Mouse (Mus musculus) left cerebral cortex, postnatal 4 days (tissue): Measurements from ENCODE around the gene Vmn1r211. TPM values are rescaled to one million over a fixed set of nuclear protein-coding genes. Genes with fewer than 3 reads are reported as not detected.
"Not testable (repeated sequence)": the region's sequence is repeated elsewhere in the genome, so short reads cannot be mapped to it uniquely, and the experiment has no call there.

Source experiments
- DNase-seq: peaks from one replicate; pipeline ENCODE4 v3.0.0-alpha.2; 2022
- intact Hi-C: fragments of 180-260 bp; cut with DNase I; formaldehyde crosslinking; loops from one replicate; pipeline ENCODE4 v1.15.1; 2025
- total RNA-seq, 2 experiments: library from RNA; stranded (reverse); gene quantifications; 2 replicates each; pipeline ENCODE4 v1.2.3; 2021

The Vmn1r211 gene
- total RNA-seq, result not detected

DNA sequence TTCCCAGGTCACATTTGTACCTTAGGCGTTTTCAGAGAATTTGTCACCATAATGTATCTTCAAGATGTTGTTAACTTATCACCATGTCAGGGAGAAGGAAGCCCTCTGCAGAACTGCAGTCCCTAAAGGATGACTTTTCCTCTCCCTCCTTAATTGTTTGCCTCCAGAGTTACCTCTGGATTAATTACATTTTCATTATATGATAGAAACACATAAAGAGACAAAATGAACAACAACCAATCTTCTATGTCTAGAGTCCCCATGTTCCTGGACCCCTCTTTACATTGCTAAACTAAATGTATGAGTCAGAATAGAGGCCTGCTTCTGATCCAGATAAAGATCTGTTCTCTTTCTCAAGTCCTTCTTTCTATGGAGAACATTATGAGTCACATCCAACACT is at the start of gene Vmn1r211:
Gene Vmn1r211 (minus strand): TSS at position 101 of the 400 bp plus-strand sequence.
- DNase-seq, result no peak
- intact Hi-C loops, result no loop called here

DNA sequence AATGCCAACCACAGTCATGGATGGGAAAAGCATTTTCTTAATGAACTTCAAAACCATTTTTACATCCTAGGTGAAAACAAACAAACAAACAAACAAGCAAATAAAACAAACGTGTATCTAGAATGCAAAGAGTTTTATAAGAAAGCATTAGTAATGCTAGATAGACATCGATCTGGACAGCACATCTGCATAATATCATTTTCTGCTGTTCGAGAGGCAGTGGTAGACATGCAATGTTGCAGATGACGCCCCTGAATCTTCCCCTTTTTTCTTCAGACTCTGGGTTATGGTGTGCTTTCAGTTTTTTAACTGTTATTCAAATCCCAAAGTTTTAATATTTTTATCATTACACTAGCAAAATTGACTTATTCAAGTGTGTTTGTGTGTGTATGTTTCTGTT is 26.7 kb upstream of the Vmn1r211 start, which contains the start of gene Vmn1r212:
Gene Vmn1r212 (minus strand): TSS at position 101 of the 400 bp plus-strand sequence.
- intact Hi-C loops, result no loop called here
- no peak for DNase-seq

DNA sequence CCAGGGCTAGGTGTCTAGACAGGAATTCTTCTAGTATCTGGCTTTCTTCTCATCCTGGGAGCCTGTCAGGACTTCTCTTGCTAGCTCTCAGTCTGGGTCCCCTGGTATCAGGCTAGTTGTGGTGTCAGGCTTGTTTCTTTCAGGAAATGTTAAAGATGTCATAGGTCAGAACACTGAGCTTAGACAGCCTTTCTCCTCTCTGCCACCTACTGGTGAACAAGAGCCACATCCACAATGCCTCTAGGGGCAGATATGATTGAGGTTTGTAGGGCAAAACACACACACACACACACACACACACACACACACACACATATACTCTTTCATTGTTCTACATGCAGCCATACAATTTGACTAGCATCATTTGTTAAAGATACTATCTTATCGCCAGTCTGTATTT is 21.9 kb upstream of the Vmn1r211 start:
- intact Hi-C loops, result no loop called here
- DNase-seq, result no peak

DNA sequence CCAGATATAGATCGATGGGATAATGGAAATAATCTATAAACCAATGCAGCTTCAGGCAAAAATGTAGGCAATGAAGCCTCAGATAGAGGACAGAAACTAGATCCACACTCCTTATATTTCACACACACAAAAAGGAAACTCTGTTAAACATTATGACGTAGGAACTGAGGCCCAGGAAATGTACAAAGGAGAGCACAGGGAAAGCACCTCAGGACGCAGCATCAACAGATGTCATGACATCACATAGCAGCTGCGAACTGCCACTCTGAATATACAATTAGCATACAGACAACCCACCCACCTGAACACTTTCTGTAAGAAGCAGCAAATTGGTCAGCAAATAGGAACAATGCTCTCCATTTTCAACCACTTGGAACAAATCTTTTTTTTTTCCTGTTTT is 2.6 kb downstream of the Vmn1r211 start:
- no peak for DNase-seq
- intact Hi-C loops, result no loop called here

DNA sequence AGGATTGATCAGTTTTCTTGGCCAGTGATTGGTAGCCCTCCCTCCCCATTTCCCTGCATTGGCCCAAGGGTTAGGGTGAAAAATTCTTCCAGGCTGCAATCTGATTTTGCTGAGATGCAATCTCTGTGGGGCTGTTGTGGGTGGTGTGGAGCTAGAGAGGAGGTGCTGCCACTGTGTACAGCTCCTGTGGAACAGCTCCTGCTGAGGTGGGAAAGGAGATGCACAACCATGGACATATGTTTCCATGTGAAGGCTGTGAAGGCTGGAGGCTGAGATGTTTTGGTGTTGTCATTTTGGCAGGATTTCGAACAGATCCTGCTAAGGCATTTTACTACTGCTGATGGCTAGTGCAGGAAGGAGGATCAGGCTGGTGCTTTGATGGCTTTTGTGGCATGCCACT is 10.6 kb downstream of the Vmn1r211 start:
- intact Hi-C loops, result no loop called here
- no peak for DNase-seq

DNA sequence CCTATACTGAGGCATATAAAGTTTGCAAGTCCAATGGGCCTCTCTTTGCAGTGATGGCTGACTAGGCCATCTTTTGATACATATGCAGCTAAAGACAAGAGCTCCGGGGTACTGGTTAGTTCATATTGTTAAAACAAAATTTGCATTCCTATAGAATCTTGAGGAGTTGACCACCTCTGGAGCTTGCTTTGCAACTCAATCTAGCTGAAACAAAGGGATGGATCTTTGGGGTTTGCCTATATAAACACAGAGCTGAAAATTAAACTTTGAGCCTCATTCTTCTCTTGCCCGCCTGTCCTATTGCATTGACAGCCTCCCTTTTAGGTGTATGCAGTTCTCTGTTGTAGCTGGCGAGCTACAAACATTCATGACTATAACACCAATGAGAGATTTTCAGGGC is 13.1 kb downstream of the Vmn1r211 start:
- intact Hi-C loops, DNase-seq: not testable (repeated sequence)

DNA sequence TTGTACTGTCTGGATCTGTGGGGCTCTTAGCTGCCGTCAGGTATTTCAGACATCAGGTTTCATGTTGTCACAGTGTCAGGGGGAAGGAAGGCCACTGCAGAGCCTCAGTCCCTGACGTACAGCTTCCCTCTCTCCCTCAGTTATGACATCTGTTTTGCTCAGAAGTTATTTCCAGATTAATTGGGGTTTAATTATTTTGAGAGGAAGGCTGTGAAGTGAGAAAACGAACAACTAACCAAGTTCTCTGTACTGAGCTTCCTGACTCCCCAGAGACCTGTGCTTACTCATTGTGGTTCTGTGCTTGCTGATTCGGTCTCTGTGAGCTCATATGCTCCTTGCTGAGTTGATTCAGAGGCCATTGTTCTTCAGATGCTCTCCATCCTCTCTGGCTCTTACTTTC is 26.1 kb downstream of the Vmn1r211 start, which contains the start of gene Vmn1r210:
Gene Vmn1r210 (minus strand): TSS at position 101 of the 400 bp plus-strand sequence.
- no peak for DNase-seq
- intact Hi-C loops, result no loop called here

DNA sequence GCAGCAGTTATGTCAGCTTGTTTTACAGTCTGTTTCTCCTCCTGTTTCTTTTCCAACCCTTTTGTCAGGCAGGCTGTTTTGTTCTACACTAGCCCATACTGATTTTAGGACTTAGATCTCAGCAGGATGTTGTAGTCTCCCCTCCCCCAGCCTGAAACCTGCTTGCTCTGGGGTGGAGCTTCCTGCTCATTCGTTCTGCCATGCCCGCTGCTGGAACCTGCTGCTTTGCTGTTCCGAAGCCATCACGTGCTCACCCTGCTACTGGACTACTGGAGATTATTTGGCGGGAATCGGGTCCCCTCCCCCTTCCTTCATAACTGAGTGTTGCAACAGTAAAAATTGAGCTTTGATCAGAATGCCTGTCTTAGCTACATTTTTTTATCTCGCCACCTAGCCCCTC is 28.0 kb downstream of the Vmn1r211 start:
- DNase-seq, intact Hi-C loops: not testable (repeated sequence)

DNA sequence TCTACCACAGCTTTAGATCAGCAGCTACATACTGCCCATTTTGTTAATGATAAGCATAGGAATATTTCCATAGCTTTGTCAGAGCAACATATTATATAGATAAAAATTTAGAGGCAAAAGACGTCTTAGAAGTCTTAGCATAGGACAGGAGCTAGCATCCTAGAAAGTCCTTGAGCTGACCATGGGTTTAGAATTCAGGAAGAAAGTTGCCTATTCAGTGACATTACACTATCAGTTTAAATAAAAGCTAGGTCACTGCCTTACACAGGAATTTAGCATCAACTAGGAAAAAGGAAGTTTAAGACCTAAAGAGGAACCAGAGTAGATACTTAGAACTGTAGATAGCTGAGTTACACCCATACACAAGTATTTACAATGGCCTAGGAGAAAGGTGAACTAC is 35.8 kb downstream of the Vmn1r211 start:
- DNase-seq, intact Hi-C loops: not testable (repeated sequence)

DNA sequence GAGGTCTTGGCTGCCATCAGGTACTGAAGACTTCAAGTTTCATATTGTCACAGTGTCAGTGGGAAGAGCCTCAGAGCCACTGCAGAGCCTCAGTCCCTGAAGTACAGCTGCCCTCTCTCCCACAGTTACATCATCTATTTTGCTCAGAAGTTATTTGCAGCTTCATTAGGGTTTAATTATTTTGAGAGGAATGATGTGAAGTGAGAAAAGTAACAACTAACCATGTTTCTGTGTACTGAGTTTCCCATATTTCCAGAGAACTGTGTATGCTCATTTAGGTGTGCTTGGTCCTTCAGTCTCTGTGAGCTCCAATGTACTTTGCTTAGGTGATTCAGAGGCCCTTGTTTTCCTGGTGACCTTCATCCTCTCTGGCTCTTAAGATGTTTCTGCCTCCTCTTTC is 47.8 kb downstream of the Vmn1r211 start, which contains the start of gene Vmn1r209:
Gene Vmn1r209 (minus strand): TSS at position 101 of the 400 bp plus-strand sequence.
- intact Hi-C loops, DNase-seq: not testable (repeated sequence)

Other genes with a start within 250 kb of the Vmn1r211 start
- not detected for gene Vmn1r206, start 233.3 kb downstream of the Vmn1r211 start, total RNA-seq
- under 1 TPM; 0.12 to 0.14 TPM for gene Vmn1r207-ps, start 127.9 kb downstream of the Vmn1r211 start, total RNA-seq
- gene Vmn1r208, start 80.2 kb downstream of the Vmn1r211 start, total RNA-seq, result not detected
- gene Vmn1r209, start 47.9 kb downstream of the Vmn1r211 start, total RNA-seq, result under 1 TPM in 1 of 2 experiments, not detected in 1; 0.06 TPM
- gene Vmn1r210, start 26.2 kb downstream of the Vmn1r211 start, total RNA-seq, result not detected
- not detected for gene Vmn1r212, start 26.6 kb upstream of the Vmn1r211 start, total RNA-seq
- not detected for gene Vmn1r213, start 150.1 kb upstream of the Vmn1r211 start, total RNA-seq
- not detected for gene Vmn1r214, start 172.9 kb upstream of the Vmn1r211 start, total RNA-seq
- gene Vmn1r215, start 210.5 kb upstream of the Vmn1r211 start, total RNA-seq, result not detected